Mouse (Mus musculus): ENCODE measurements around the gene Galc.

Gene Galc

DNA sequence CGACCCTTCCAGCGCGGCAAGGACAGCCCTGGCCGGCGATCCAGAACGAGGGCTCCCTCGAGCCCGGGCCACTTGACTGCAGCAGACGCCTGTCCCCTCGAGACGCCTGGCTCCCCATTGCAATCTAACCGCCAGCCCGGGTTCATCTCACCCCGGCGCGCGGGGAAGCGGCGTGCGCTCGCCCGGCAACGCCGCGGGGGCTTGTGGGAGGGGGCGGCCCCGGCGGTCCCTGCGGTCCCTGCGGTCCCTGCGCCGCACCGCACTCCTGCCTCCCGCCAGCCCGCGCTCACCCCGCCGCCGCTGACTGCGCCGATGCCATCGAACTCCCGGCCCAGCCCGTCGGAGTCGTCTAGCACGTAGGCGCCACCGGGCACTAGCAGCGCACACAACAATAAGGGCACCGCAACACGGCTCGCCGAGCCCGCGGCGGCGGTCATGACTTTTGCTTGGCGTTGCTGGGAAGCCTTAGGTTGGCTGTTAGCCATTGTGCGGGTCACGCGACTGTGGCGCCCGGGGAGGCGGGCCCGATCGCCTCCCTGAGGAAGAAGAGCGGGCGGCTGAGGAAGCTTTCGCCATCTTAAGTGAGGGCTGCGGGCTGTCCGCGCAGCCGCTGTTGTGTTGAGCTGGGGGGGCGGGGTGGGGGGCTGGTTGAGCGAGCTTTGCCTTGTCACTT is at the start of gene Galc:
Gene Galc, minus strand, starts transcription at position 615 of the 673 bp plus-strand sequence.
- DNase-seq (ENCODE audit: low read depth, low spot score), result peak; percentile 92

DNA sequence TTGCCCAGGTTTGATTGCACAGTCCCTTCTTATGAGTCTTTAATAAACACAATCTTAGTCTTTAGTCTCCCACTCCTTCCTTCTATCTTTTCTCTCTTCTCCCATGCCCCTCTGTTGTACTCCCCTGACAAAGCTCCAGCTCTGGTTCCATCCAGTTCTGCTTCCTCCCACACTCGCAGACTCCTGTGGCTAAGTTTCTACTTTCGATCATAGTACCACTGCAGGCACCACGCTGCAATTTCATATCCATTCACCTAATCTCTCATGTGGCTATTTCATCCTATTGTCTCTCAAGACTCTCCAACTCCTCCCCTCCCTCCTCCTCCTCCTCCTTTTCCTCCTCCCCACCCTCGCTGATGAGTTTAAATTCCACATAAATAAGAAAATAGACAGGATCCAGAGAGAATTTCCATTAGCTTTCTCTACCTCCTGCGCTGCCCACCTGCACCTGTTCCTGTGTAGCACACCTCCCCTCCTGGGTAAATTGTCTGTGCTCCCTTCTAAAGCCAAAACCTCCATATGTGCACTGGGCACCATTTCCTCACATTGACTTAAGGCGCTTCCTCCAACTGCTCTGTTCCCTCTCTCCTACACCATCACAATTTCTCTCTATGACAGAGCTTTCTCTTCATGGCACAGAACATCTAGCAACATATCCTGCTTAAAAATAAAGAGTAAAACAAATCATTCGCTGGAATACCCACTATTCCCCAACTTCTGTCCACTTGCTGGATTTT is 48.1 kb upstream of the Galc start:
- no peak for DNase-seq (ENCODE audit: low read depth, low spot score)

DNA sequence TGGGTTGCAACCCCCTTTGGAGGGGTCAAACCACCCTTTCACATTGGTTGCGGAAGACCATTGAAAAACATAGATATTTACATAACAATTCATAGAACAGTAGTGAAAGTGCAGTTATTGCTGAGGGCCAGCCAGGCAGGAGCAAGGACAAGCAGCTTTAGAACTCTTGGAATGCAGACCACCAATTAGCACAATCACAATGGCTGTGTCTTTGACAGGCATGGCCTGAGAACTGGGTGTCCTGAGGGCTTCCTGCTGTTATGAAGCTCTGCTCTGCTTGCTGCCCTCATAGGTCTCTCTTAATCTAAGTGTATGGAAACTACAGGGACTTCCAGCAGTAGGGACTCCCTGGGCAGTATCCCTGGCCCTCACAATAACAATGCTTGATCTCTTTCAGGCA is 43.8 kb upstream of the Galc start:
- peak; percentile 44 for DNase-seq (ENCODE audit: low read depth, low spot score)

DNA sequence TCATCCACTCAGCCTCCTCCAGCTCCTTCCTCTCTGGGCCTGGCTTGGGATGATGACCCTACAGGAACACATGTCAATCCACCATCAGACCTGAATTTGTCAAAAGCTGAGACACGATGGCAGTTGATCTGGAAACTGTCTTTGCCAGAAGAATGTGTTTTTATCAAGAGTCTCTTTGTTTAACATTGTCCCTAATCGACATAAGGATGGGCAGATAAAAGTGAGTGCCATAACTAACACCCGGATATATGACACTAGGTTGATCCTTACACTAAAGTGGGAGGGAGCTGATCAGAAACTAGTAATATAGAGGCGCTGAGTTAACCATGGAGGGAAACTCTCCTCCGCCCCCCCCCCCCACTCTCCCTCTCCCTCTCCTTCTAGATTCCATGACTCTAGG is 42.7 kb upstream of the Galc start:
- no peak for DNase-seq (ENCODE audit: low read depth, low spot score)

DNA sequence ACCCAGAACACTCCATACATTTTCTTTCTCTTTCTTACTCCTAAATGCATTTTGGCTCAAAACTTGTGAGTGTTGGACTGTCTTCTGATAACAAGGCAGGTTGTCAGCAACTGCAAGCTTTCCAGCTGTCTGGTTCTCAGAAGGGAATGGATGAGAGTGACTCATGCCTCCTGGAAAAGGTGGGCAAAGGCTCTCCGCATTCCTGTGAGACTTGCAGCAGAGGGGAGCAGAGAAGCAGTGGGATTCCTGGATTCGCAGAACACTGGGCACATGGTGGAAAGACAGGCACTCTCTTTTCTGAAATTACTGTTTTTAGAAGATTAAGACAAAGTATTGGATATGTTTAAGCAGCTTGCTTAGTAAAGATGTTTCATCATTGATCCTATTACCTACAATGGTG is 35.0 kb upstream of the Galc start:
- no peak for DNase-seq (ENCODE audit: low read depth, low spot score)

DNA sequence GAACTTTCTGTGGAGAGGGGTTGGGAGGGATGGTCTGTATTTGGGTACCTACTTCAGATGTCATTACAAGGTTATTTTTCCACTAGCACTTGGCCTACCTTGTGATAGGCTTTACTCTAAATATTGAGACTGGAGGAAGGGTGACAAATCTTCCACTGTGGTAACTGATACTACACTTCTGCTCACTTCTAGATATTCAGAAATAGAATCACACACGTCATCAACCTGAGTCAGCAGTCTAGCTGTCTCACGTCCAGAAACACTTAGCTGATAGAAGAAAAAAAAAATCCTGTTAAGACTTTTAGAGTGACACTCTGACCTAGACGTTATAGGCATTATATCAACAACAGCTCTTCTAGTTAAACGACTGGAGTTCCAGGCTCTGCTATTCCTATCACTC is 33.0 kb upstream of the Galc start:
- no peak for DNase-seq (ENCODE audit: low read depth, low spot score)

DNA sequence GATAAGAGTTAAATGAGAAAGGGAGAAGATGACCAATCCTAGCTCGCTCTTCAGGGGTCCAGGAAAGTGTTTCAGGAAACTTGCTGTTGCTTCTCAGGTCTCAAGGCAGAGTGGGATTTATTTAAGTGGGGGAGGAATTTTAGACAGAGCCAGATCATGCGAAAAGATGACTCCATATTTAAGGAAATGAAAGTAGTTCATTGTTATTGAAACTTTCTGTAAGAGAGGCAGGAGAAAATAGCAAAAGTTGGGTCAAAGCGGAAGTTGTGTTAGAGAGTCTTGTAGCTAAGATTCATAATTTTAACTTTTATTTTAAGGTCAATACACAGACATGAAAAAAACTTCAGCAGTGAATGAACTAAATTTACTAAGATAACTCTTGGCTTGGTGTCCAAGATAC is 31.2 kb upstream of the Galc start:
- DNase-seq (ENCODE audit: low read depth, low spot score), result no peak

DNA sequence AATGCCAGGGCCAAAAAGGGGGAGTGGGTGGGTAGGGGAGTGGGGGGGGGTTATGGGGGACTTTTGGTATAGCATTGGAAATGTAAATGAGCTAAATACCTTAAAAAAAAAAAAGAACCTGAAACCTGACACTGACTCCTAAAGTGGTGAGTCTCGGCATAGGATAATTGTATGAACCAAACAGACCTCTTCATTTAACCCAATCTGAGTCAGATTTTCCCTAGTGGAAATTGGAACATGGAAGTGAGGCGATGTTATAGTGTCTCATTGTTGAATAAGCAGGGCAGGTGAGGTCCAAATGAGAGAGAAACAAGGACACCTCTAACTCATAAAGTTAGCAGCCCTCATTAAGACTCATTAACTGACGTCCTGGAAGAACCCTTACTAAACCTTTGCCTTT is 25.2 kb upstream of the Galc start:
- no peak for DNase-seq (ENCODE audit: low read depth, low spot score)

DNA sequence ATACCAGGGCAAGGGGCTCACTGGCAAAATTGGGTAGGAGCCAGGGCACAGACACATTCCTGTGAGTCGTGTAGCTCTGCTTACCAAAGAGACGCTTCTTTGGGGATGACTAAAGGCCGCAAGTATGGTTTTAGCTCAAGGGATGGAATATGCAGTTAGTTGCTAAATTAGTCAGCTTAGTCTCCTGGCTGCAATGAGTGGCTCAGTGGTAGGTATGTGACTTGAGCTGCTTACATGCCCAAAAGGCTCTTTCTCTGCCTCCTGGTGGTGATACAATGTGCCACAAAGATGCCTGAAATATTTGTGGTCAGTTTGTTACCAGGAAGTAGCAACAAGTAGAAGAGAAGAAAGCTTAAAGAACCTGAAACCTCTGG is 24.2 kb upstream of the Galc start:
- no peak for DNase-seq (ENCODE audit: low read depth, low spot score)

DNA sequence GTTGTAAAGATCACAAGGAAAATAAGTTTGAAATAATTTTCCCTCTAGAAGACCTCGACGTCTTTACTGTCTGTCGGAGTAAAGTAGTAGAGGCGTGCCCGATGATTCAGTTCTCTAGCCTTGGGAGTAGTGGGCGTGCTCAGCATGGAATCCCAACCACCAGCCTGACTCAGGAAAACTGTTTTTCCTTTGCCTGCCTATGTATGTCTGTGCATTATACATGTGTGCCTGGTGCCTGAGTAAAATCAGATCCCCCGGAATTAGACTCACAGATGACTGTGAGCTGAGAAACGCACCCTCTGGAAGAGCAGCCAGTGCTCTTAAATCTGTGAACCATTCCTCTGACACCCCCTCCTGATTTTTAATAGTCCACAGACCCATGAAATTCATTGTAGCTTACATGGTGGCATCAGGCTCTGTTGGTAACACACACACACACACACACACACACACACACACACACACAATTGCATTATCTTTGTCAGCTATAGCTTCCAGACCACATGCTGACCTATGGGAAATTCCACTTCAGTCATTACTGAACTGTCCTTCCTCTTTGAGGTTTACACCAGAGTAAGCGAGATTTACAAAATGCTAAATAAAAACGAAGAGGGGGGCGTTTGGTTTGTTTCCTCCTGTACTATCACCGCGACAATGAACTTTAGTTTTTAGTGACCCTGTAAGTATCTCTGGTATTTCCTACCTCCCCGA is 23.7 kb upstream of the Galc start:
- DNase-seq (ENCODE audit: low read depth, low spot score), result no peak

DNA sequence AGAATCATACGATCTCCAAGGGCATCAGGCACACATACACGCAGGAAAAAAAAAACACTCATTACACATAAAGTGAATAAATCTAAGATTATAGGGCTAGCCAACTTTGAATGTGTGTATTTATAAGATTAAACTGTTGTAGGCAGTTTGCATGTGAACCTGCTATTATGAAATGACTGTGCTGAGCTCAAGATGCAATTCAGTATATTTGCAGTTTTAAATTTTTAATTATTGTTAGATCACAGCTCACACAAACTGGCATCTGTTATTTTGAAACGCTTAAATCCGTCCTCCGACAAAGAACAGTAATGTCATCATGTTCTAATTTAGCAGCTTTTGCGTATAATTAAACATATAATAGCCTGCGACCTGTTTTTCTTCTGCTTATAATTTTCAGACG is 21.7 kb upstream of the Galc start:
- DNase-seq (ENCODE audit: low read depth, low spot score), result no peak

DNA sequence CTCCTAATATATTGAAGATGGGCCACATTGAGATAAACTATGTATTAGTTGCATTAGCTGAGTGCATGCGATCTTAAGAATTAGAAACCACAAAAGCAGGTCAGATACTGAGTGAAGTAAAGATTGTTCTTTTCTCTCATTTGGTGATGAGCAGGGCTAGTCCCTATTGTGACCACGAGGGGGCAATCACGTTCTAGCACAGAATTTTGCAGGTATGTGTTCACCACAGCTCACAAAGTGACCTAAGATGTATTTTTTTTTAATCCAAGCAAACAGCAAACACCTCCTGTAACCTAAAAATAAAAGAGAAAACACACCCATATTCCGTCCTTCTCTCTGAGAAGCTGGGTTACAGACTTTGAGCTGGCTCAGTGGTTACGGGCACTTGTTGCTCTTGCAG is 21.3 kb upstream of the Galc start:
- peak; percentile 63 for DNase-seq (ENCODE audit: low read depth, low spot score)

DNA sequence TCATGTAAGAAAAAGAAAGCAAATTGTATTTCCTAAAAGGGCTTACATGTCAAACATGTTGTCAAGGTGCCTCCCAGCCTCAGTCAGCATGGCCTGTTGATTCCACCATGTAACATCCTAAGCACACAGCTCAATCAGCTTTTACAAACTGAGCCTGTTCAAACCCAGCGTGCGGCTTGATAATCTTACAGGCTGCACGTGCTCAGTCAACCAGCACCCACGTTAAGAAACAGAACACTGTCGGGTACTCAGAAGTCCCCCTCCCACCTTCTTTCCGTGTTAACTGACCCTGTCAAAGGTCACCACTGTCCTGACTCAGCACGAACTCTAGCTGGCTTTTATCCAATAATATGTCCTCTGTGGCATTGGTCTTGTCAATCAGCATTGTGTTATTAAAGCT is 13.2 kb upstream of the Galc start:
- no peak for DNase-seq (ENCODE audit: low read depth, low spot score)

DNA sequence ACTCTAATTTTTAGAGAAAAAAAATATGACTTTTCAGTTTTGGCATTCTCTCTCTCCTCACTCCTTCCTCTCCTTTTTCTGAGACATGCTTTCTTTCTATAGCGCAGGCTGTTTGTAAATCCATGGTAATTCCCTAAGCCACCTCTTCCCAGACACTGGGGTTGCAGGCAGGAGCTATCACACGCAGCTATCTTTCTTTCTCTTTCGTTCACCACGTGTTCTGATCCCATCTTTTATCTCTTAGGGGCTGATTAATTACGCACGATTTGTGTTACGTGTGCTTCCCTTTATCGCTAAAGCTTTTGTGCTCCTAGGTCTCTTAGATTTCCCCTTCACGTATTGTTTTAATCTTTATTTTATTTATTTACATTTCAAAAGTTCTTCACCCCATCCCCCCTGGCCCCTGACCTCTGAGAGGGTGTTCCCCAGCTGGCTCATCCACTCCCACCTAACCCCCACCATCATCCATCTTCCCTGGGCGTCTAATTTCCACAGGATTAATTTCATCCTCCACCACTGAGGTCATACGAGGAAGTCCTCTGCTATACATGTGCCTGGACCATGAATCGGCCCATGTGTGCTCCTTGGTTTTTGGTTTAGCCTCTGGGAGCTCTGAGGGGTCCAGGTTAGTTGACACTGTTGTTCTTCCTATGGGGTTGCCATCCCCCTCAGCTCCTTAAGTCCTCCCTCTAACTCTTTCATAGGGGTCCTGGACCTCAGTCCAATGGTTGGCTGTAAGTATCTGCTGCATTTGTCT is 11.7 kb upstream of the Galc start:
- no peak for DNase-seq (ENCODE audit: low read depth, low spot score)

DNA sequence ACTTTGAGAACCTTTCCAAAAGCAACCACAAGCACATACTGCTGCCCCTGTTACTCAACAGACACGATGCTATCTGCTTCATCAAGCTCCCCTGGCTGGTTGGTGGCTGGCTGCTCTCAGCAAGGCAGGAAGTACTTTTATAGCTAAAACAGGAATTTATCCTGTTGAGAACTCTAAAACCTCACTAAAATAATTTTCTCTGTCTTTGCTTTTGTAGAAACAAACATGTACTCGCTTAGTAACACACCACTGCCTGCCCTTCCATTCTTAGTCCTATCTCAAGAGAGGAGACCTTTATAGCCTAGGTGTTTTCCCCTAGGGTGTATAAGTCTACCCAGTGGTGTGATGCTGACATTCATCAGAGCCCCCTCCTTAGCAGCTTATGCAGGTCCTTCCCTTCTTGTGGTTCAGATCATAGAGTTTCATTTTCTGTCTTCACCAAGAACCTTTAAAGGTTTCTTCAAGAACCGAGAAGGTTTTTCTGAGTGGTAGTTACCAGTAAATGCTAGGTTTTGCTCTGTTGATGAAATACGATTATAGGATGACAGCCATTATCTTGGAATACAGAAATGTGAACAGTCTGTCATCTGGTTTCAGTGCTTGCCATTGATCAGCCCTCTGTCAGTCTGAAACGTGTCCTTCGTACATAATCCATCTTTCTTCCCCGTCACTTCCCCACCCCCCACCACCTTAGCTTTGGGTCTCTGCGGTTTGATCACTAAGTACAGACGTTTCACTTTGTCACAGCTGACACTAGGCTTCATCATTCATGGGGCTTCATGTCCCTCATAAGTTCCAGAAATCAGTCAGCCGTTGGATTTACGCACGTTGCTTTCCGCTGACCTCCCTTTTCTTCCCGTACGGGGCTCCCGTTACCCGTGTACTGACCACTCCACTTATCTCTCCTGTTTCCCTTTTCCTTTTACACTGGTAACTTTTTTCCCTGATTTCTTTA is 10.8 kb upstream of the Galc start:
- no peak for DNase-seq (ENCODE audit: low read depth, low spot score)

DNA sequence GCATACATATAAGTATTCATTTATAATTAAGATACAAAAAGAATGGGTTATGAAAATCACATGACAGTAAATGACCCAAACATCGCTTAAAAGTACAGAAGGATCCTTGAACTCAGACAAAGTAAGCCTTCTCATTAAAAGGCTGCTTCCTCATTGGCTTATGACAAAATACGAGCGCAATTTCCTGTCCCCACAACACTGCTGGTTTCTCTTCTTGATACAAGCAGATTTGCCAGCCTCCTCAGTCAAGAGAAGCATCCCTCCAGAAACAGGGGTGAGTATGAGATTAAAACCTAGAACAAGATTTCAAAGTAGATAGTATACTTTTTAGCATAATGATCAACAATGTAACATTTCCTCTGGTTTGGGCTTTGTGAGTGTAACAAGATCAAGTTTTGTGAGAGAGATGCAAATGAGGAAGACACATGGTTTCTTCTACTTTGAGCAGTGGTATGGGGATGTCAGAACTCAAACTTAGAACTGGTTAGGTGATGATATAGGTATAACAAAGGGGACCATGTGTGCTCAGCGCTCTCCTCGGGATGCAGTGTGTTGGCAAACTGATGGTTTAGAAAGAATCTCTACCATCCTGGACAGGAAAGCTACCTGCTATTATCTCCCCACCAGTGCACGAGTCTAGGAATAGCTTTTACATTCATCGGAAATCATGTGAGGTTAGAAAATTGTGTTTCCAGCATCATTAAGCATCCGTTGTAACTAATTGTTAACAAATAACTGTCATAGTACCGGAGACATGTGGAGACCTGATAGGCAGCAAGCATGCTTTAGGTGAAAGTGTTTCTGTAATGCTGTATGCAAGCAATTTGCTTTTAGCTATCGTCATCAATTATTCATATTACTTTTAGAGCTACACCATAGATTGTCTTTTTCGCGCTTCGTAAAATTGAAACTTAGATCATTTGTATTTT is 9.4 kb upstream of the Galc start, which contains the start of gene Gpr65:
Gene Gpr65, plus strand, starts transcription at position 195 of the 929 bp plus-strand sequence.
- no peak for DNase-seq (ENCODE audit: low read depth, low spot score)

DNA sequence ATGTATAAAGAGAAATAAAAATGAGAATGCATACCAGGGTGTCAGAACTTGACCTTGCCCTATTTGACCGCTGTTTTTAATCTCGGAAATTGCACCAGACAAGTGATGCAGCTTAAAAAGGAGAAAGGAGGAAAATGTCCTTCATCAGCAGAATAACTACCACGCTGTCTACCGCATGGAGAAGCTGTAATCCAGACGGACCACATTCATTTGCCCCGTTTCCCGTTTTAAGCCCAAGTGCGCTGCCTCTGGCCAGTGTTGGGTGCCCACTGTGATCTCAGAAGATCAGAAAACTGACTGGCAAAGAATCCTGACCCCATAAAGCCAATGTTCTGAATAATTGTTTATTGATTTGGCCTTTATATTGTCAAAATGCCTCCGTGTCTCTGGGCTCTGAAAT is 6.4 kb upstream of the Galc start:
- DNase-seq (ENCODE audit: low read depth, low spot score), result no peak

DNA sequence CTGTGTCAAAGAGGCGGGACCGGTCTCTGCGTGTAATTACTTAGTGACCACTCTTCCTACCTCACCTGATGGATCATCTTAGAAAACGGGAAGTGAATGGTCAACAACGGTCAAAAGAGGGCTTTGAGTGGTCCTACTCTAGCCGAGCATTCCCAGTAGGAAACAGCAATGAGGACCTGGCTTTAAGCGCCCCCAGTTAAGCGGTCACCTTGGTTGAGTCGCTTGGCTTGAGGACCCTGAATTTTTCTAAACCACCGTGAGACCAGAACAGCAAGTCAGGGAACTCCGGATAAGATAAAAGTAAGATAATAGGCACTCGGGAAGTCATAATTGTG is 226 bp upstream of the Galc start:
- DNase-seq (ENCODE audit: low read depth, low spot score), result no peak

DNA sequence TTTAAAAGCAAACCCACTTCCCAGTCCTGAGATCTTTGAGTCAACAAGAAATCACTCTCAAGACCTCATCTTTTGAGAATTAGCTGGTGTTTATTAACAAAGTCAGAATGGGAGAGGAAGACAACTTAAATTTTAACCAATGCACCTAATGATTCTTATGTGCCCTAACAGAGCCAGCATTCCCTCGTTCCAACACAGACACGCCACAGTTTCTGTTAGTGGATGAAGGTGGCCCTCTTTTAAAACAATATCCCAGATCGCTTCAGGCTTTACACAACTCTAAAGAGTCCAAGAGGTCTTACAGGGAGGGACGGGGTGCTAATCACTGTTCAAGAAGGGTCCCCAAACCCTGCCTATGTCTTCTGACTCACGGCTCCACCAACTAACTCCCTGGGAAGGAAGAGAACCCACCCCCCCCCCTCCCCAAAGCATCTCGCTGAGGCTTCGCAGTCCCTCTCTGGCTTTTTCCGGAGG is 851 bp downstream of the Galc start:
- DNase-seq (ENCODE audit: low read depth, low spot score), result no peak
